Mouse (Mus musculus): ENCODE measurements at regions not wholly inside any gene's neighbourhood (a gene's known extent, or its start where the extent isn't known, plus 50 kb on each side); places are given as distances from the start of the nearest gene placed in this dataset.

GRCm38 (mm10) chr6:73676979-73677378 lies 207.5 kb upstream of the 4931417E11Rik start:
- Histone ChIP-seq H3K27ac (no peak overlapping the region), H3K36me3 (ENCODE audit: control insufficient read depth, insufficient read depth, low read length) (no peaks in the 10 kb centered on the region), H3K79me2 (replicated peaks; ENCODE audit: control insufficient read depth, insufficient read depth, low read length) (no peaks in the 10 kb centered on the region), H3K9ac (ENCODE audit: low read depth, low read length) (no peak overlapping the region), H3K27me3 (ENCODE audit: control insufficient read depth, insufficient read depth, low read length) (no peaks in the 10 kb centered on the region), H3K4me3 (no peak overlapping the region), H3K4me1 (ENCODE audit: control insufficient read depth, insufficient read depth, low read length) (no peaks in the 10 kb centered on the region)
- no peak for DNase-seq
- no peak for TF ChIP-seq POLR2A (IDR thresholded peaks at IDR 0.05; ENCODE audit: insufficient read depth, low read depth, low read length)
- no peak for TF ChIP-seq CTCF (IDR thresholded peaks at IDR 0.05)
- TF ChIP-seq EP300 (IDR thresholded peaks at IDR 0.05; ENCODE audit: insufficient read depth, low read depth, low read length), result no peak
- intact Hi-C loops (cut with DNase I), result no loop called here

- Histone ChIP-seq H3K4me3 (no peak overlapping the region), H3K36me3 (ENCODE audit: control insufficient read depth, insufficient read depth, low read length) (no peaks in the 10 kb centered on the region), H3K79me2 (replicated peaks; ENCODE audit: control insufficient read depth, insufficient read depth, low read length) (no peaks in the 10 kb centered on the region), H3K4me1 (ENCODE audit: control insufficient read depth, insufficient read depth, low read length) (no peaks in the 10 kb centered on the region; the same call in 1 of the 2 replicates), H3K9ac (ENCODE audit: low read depth, low read length) (no peak overlapping the region), H3K27me3 (ENCODE audit: control insufficient read depth, insufficient read depth, low read length) (0 out of 2 replicates have a peak, but pooled peaks cover 2% of the 10 kb centered on the region), H3K27ac (no peak overlapping the region)
- intact Hi-C loops (cut with DNase I), result no loop called here
- 4% methylated on average over 1 of the region's 1 CpGs for WGBS
- TF ChIP-seq CTCF (IDR thresholded peaks at IDR 0.05) (no peak), EP300 (IDR thresholded peaks at IDR 0.05; ENCODE audit: insufficient read depth, low read depth, low read length) (no peak), POLR2A (IDR thresholded peaks at IDR 0.05; ENCODE audit: insufficient read depth, low read depth, low read length) (no peak)
- DNase-seq, result no peak
Observed at GRCm38 (mm10) chr6:73669401-73669800, 199.9 kb upstream of the 4931417E11Rik start.

- no peaks in the 10 kb centered on the region for H3K36me3 ChIP-seq (ENCODE audit: control insufficient read depth, insufficient read depth, low read length)
- no peak for DNase-seq
- H3K27ac ChIP-seq, result no peak overlapping the region
- 66% methylated on average over 5 of the region's 5 CpGs for WGBS
- TF ChIP-seq POLR2A (IDR thresholded peaks at IDR 0.05; ENCODE audit: insufficient read depth, low read depth, low read length) (no peak), EP300 (IDR thresholded peaks at IDR 0.05; ENCODE audit: insufficient read depth, low read depth, low read length) (no peak), CTCF (IDR thresholded peaks at IDR 0.05) (no peak)
- no peaks in the 10 kb centered on the region for H3K4me1 ChIP-seq (ENCODE audit: control insufficient read depth, insufficient read depth, low read length)
- H3K9ac ChIP-seq (ENCODE audit: low read depth, low read length), result no peak overlapping the region
- no peak overlapping the region for H3K4me3 ChIP-seq
- no peaks in the 10 kb centered on the region for H3K27me3 ChIP-seq (ENCODE audit: control insufficient read depth, insufficient read depth, low read length)
- intact Hi-C loops (cut with DNase I), result no loop called here
- H3K79me2 ChIP-seq (replicated peaks; ENCODE audit: control insufficient read depth, insufficient read depth, low read length), result no peaks in the 10 kb centered on the region
Observed at GRCm38 (mm10) chr6:73658988-73659387, 189.5 kb upstream of the 4931417E11Rik start.

GRCm38 (mm10) chr6:73645378-73645777 lies 175.9 kb upstream of the 4931417E11Rik start:
- intact Hi-C loops (cut with DNase I), result no loop called here
- no peaks in the 10 kb centered on the region for H3K4me1 ChIP-seq (ENCODE audit: control insufficient read depth, insufficient read depth, low read length)
- 24% methylated on average over 2 of the region's 2 CpGs for WGBS
- H3K36me3 ChIP-seq (ENCODE audit: control insufficient read depth, insufficient read depth, low read length), result no peaks in the 10 kb centered on the region
- no peaks in the 10 kb centered on the region for H3K27me3 ChIP-seq (ENCODE audit: control insufficient read depth, insufficient read depth, low read length)
- H3K79me2 ChIP-seq (replicated peaks; ENCODE audit: control insufficient read depth, insufficient read depth, low read length), result no peaks in the 10 kb centered on the region
- H3K27ac ChIP-seq, result no peak overlapping the region
- no peak for TF ChIP-seq CTCF (IDR thresholded peaks at IDR 0.05)
- no peak for TF ChIP-seq EP300 (IDR thresholded peaks at IDR 0.05; ENCODE audit: insufficient read depth, low read depth, low read length)
- TF ChIP-seq POLR2A (IDR thresholded peaks at IDR 0.05; ENCODE audit: insufficient read depth, low read depth, low read length), result no peak
- H3K9ac ChIP-seq (ENCODE audit: low read depth, low read length), result no peak overlapping the region
- H3K4me3 ChIP-seq, result no peak overlapping the region
- DNase-seq, result no peak

GRCm38 (mm10) chr6:73644778-73645267 lies 175.4 kb upstream of the 4931417E11Rik start:
- no peak for DNase-seq
- H3K4me3 ChIP-seq, result no peak overlapping the region
- intact Hi-C loops (cut with DNase I), result no loop called here

GRCm38 (mm10) chr6:73628600-73628999 lies 159.1 kb upstream of the 4931417E11Rik start:
- 79% methylated on average over 1 of the region's 1 CpGs for WGBS
- Histone ChIP-seq H3K4me1 (ENCODE audit: control insufficient read depth, insufficient read depth, low read length) (no peaks in the 10 kb centered on the region), H3K27me3 (ENCODE audit: control insufficient read depth, insufficient read depth, low read length) (no peaks in the 10 kb centered on the region), H3K36me3 (ENCODE audit: control insufficient read depth, insufficient read depth, low read length) (no peaks in the 10 kb centered on the region), H3K4me3 (no peak overlapping the region), H3K9ac (ENCODE audit: low read depth, low read length) (no peak overlapping the region), H3K79me2 (replicated peaks; ENCODE audit: control insufficient read depth, insufficient read depth, low read length) (no peaks in the 10 kb centered on the region), H3K27ac (no peak overlapping the region)
- no peak for TF ChIP-seq EP300 (IDR thresholded peaks at IDR 0.05; ENCODE audit: insufficient read depth, low read depth, low read length)
- no peak for TF ChIP-seq CTCF (IDR thresholded peaks at IDR 0.05)
- TF ChIP-seq POLR2A (IDR thresholded peaks at IDR 0.05; ENCODE audit: insufficient read depth, low read depth, low read length), result no peak
- DNase-seq, result no peak
- intact Hi-C loops (cut with DNase I), result no loop called here

More at GRCm38 (mm10) chr6:73644778-73645267, 175.4 kb upstream of the 4931417E11Rik start:
- Histone ChIP-seq H3K79me2 (replicated peaks; ENCODE audit: control insufficient read depth, insufficient read depth, low read length) (no peaks in the 10 kb centered on the region), H3K9ac (ENCODE audit: low read depth, low read length) (no peak overlapping the region), H3K4me1 (ENCODE audit: control insufficient read depth, insufficient read depth, low read length) (no peaks in the 10 kb centered on the region), H3K27ac (no peak overlapping the region), H3K27me3 (ENCODE audit: control insufficient read depth, insufficient read depth, low read length) (no peaks in the 10 kb centered on the region), H3K36me3 (ENCODE audit: control insufficient read depth, insufficient read depth, low read length) (no peaks in the 10 kb centered on the region)
- TF ChIP-seq CTCF (IDR thresholded peaks at IDR 0.05) (no peak), POLR2A (IDR thresholded peaks at IDR 0.05; ENCODE audit: insufficient read depth, low read depth, low read length) (no peak), EP300 (IDR thresholded peaks at IDR 0.05; ENCODE audit: insufficient read depth, low read depth, low read length) (no peak)
- 28% methylated on average over 2 of the region's 2 CpGs for WGBS
